Mouse (Mus musculus) erythroblast, embryonic 14.5 days (primary cell): ENCODE measurements around the gene Pop5.

Experiments used
- GATA1 ChIP-seq: IDR thresholded peaks from 2 replicates; pipeline ENCODE4 v1.6.1; 2012; ENCODE audit warnings: low read length, inconsistent platforms, mixed read lengths
- TAL1 ChIP-seq: IDR thresholded peaks from 3 replicates; pipeline ENCODE4 v1.6.1; 2012; ENCODE audit warnings: low read length, inconsistent platforms, mixed read lengths

DNA sequence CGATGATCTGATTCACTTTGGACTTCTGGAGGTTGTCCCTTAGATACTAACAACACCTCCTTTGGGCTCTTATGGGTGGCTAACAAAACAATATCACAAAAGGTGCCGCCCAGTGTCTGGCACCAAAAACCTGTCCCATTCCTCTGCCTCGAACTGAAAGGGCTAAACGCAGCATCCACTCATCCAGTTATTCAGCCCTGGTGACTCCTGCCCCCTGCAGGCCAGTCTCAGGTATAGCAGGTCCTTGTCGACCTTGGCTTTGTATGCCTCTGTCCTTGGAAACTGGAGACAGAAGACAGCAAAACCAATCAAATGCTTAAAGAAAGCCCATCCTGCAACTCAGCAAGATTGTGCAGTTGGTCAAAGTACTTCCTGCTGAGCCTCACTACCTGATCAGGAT is 46.8 kb upstream of the Pop5 start:
- TF ChIP-seq GATA1 (no peak), TAL1 (no peak)
